Mouse (Mus musculus) left cerebral cortex, adult 8-10 months (tissue): ENCODE measurements around the gene Atg16l2. TPM values are rescaled to one million over a fixed set of nuclear protein-coding genes. Genes with fewer than 3 reads are reported as not detected.

Experiments
- DNase-seq, 2 experiments: peaks; one replicate each; pipeline ENCODE4 v3.0.0; 2022; ENCODE audit warnings: low spot score in 2 of 2
- total RNA-seq, 4 experiments: library from RNA; stranded (reverse); gene quantifications; 2 replicates each; pipeline ENCODE4 v1.2.4; 2022

Gene Atg16l2
- 10 to 100 TPM; 46.0 to 66.1 (median 57.3) TPM for total RNA-seq

GRCm38 (mm10) chr7:101301881-101302456 lies at the start of gene Atg16l2:
Atg16l2 (minus strand) TSS chr7:101302251.
- DNase-seq, result peak; percentile 85 to 94

- DNase-seq, result peak in 1 of 2 experiments; percentile 67
Observed at GRCm38 (mm10) chr7:101349861-101350260, 47.8 kb upstream of the Atg16l2 start.

- DNase-seq, result no peak
Observed at GRCm38 (mm10) chr7:101348312-101348711, 46.3 kb upstream of the Atg16l2 start.

GRCm38 (mm10) chr7:101347767-101348270 lies 45.8 kb upstream of the Atg16l2 start, which contains the start of gene Arap1:
Arap1 (plus strand) TSS chr7:101348067.
- no peak for DNase-seq

- no peak for DNase-seq
Observed at GRCm38 (mm10) chr7:101346991-101347390, 44.9 kb upstream of the Atg16l2 start.

- no peak for DNase-seq
Observed at GRCm38 (mm10) chr7:101344892-101345291, 42.8 kb upstream of the Atg16l2 start.

GRCm38 (mm10) chr7:101343135-101343534 lies 41.1 kb upstream of the Atg16l2 start:
- no peak for DNase-seq

GRCm38 (mm10) chr7:101341405-101341804 lies 39.4 kb upstream of the Atg16l2 start:
- DNase-seq, result no peak

GRCm38 (mm10) chr7:101337401-101337800 lies 35.4 kb upstream of the Atg16l2 start:
- no peak for DNase-seq

GRCm38 (mm10) chr7:101336686-101337085 lies 34.6 kb upstream of the Atg16l2 start:
- no peak for DNase-seq

- DNase-seq, result no peak
Observed at GRCm38 (mm10) chr7:101335228-101335627, 33.2 kb upstream of the Atg16l2 start.

GRCm38 (mm10) chr7:101332045-101332831 lies 30.2 kb upstream of the Atg16l2 start:
- DNase-seq, result no peak

- no peak for DNase-seq
Observed at GRCm38 (mm10) chr7:101330841-101331173, 28.8 kb upstream of the Atg16l2 start.

- no peak for DNase-seq
Observed at GRCm38 (mm10) chr7:101330074-101330840, 28.2 kb upstream of the Atg16l2 start.

GRCm38 (mm10) chr7:101329606-101330005 lies 27.6 kb upstream of the Atg16l2 start:
- no peak for DNase-seq

GRCm38 (mm10) chr7:101328621-101329158 lies 26.6 kb upstream of the Atg16l2 start:
- DNase-seq, result peak; percentile 49 to 85

- DNase-seq, result no peak
Observed at GRCm38 (mm10) chr7:101327786-101328185, 25.7 kb upstream of the Atg16l2 start.

- no peak for DNase-seq
Observed at GRCm38 (mm10) chr7:101327263-101327662, 25.2 kb upstream of the Atg16l2 start.

GRCm38 (mm10) chr7:101326006-101326405 lies 24.0 kb upstream of the Atg16l2 start:
- no peak for DNase-seq

- no peak for DNase-seq
Observed at GRCm38 (mm10) chr7:101324142-101324962, 22.3 kb upstream of the Atg16l2 start.

- no peak for DNase-seq
Observed at GRCm38 (mm10) chr7:101323141-101323594, 21.1 kb upstream of the Atg16l2 start.
